Mouse (Mus musculus) cerebellum, adult 2 months (tissue): ENCODE measurements around the gene Cep128.

Experiments
- CTCF ChIP-seq: fragments of 200-500 bp; IDR thresholded peaks from 2 replicates; pipeline ENCODE4 v1.5.1; 2011; ENCODE audit warnings: low read depth, mild to moderate bottlenecking, control low read depth, low read length, moderate library complexity, borderline replicate concordance; ENCODE audit not compliant: insufficient read depth
- POLR2A ChIP-seq: fragments of 200-500 bp; IDR thresholded peaks from 2 replicates; pipeline ENCODE4 v1.6.1; 2011; ENCODE audit warnings: low read length, control low read depth, borderline replicate concordance; ENCODE audit not compliant: insufficient read depth

- TF ChIP-seq CTCF: no peak
- TF ChIP-seq POLR2A: no peak
Measured at GRCm38 (mm10) chr12:91176808-91177526, 207.2 kb downstream of the Cep128 start.
